Mouse (Mus musculus) myocyte (in vitro differentiated cells): Measurements from ENCODE around the gene Sulf2. TPM values are rescaled to one million over a fixed set of nuclear protein-coding genes. Genes with fewer than 3 reads are reported as not detected.

Experiments used
- H3K27me3 ChIP-seq: one replicate; pipeline ENCODE4 v1.6.1; 2011; ENCODE audit not compliant: control insufficient read depth, insufficient read depth, insufficient read length
- H3K36me3 ChIP-seq: one replicate; pipeline ENCODE4 v1.6.1; 2011; ENCODE audit not compliant: control insufficient read depth, insufficient read depth
- H3K4me2 ChIP-seq: one replicate; pipeline ENCODE4 v1.6.1; 2011; ENCODE audit warnings: low read depth, control low read depth
- H3K4me3 ChIP-seq: one replicate; pipeline ENCODE4 v1.5.1; 2011; ENCODE audit warnings: mild to moderate bottlenecking, control low read depth, moderate library complexity
- H3K79me2 ChIP-seq: one replicate; pipeline ENCODE4 v1.6.1; 2011; ENCODE audit not compliant: control insufficient read depth, insufficient read depth
- H3ac ChIP-seq: one replicate; pipeline ENCODE4 v1.6.1; 2011; ENCODE audit not compliant: control insufficient read depth, insufficient read length
- CEBPB ChIP-seq: IDR thresholded peaks from 2 replicates; pipeline ENCODE4 v1.6.1; 2011; ENCODE audit warnings: mild to moderate bottlenecking, moderate library complexity; ENCODE audit not compliant: poor library complexity, insufficient read depth, severe bottlenecking
- E2F4 ChIP-seq: IDR thresholded peaks from one replicate; pipeline ENCODE4 v1.6.1; 2011; ENCODE audit warnings: mild to moderate bottlenecking, control low read depth, moderate library complexity; ENCODE audit not compliant: insufficient read depth
- MAX ChIP-seq: IDR thresholded peaks from one replicate; pipeline ENCODE4 v1.6.1; 2011; ENCODE audit warnings: low read depth, mild to moderate bottlenecking, control low read depth
- MYOD1 ChIP-seq, 3 experiments: IDR thresholded peaks; one replicate each; pipeline ENCODE4 v1.6.1; 2011; ENCODE audit warnings: control low read depth in 2 of 3, low read depth in 2 of 3, mild to moderate bottlenecking in 2 of 3, moderate library complexity in 1 of 3; ENCODE audit not compliant: insufficient read length in 2 of 3, control insufficient read depth in 1 of 3
- MYOG ChIP-seq, 3 experiments: IDR thresholded peaks; one replicate each; pipeline ENCODE4 v1.6.1; 2011; ENCODE audit warnings: control low read depth in 2 of 3, low read depth in 2 of 3, mild to moderate bottlenecking in 2 of 3; ENCODE audit not compliant: insufficient read length in 2 of 3, control insufficient read depth in 1 of 3, insufficient read depth in 1 of 3
- POLR2A ChIP-seq: IDR thresholded peaks from one replicate; pipeline ENCODE4 v1.6.1; 2011; ENCODE audit warnings: low read depth, mild to moderate bottlenecking, control low read depth, moderate library complexity; ENCODE audit not compliant: insufficient read length
- POLR2AphosphoS2 ChIP-seq: IDR thresholded peaks from one replicate; pipeline ENCODE4 v1.6.1; 2011; ENCODE audit warnings: low read depth, control low read depth; ENCODE audit not compliant: insufficient read length
- REST ChIP-seq: IDR thresholded peaks from one replicate; pipeline ENCODE4 v1.6.1; 2011; ENCODE audit warnings: mild to moderate bottlenecking, control low read depth, moderate library complexity; ENCODE audit not compliant: insufficient read depth, insufficient read length
- SRF ChIP-seq: IDR thresholded peaks from one replicate; pipeline ENCODE4 v1.6.1; 2011; ENCODE audit warnings: low read depth; ENCODE audit not compliant: control insufficient read depth, insufficient read length
- TCF12 ChIP-seq: IDR thresholded peaks from one replicate; pipeline ENCODE4 v1.6.1; 2011; ENCODE audit warnings: mild to moderate bottlenecking, control low read depth; ENCODE audit not compliant: poor library complexity, insufficient read depth, severe bottlenecking
- TCF3 ChIP-seq: IDR thresholded peaks from one replicate; pipeline ENCODE4 v1.6.1; 2011; ENCODE audit warnings: low read depth, control low read depth; ENCODE audit not compliant: insufficient read length
- USF1 ChIP-seq: IDR thresholded peaks from one replicate; pipeline ENCODE4 v1.6.1; 2011; ENCODE audit warnings: low read depth, mild to moderate bottlenecking, control low read depth, moderate library complexity
- polyA plus RNA-seq: library from polyadenylated mRNA; unstranded; fragments of >200 nt; fragmentation: generic; extraction: Trizol; gene quantifications from one replicate; pipeline ENCODE4 v1.2.1, GENCODE M21; 2012; ENCODE audit warnings: missing spikeins

Sulf2 gene
- polyA plus RNA-seq, 1 experiment: 36.7 TPM

DNA sequence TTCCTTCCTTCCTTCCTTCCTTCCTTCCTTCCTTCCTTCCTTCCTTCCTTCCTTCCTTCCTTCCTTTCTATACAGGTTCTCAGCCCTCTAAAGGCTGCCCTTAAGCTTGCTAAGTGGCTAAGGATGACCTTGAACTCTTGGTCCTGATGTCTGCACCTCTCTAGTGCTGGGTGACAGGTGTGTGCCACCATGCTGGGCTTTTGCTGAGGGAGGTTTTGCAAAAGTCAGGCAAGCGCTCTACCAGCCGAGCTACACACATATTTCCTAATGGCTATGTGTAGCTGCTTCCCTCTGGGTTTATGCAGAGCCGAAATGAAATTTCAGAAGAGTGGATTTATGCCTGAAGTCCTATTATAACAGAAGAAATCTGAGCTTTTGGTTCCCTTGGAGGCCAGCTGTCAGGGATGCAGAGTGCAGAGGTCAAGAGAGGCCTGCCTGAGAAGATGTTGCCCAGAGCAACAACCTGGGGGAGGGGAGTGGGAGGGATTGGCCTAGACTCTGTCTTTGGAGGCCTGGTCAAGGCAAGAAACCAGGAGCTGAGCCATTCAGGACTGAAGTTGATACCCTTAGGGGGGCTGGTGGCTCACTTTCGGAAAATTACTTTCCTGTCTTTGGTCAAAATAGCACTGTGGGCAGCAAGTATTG, 24.1 kb upstream of the Sulf2 start:
- no peak for TF ChIP-seq SRF
- TF ChIP-seq E2F4: no peak
- TF ChIP-seq POLR2AphosphoS2: no peak
- TF ChIP-seq MAX: no peak
- TF ChIP-seq POLR2A: no peak
- TF ChIP-seq MYOG (IDR thresholded peaks at IDR 0.05; ENCODE audit: control insufficient read depth in 1 of 3, insufficient read depth in 1 of 3, insufficient read length in 2 of 3, low read depth in 2 of 3): peak in 1 of 3 experiments; percentile 20
- no peak for TF ChIP-seq TCF3
- no peak for TF ChIP-seq CEBPB
- TF ChIP-seq USF1: no peak
- TF ChIP-seq MYOD1 (IDR thresholded peaks at IDR 0.05; ENCODE audit: control insufficient read depth in 1 of 3, insufficient read length in 2 of 3, low read depth in 2 of 3): peak in 2 of 3 experiments; percentile 7 to 23
- no peak overlapping the region for H3K4me3 ChIP-seq
- H3ac ChIP-seq: no peak overlapping the region
- no peaks in the 10 kb centered on the region for H3K36me3 ChIP-seq
- no peaks in the 10 kb centered on the region for H3K79me2 ChIP-seq
- H3K4me2 ChIP-seq: peak overlapping the region; percentile 56
- H3K27me3 ChIP-seq: no peaks in the 10 kb centered on the region

DNA sequence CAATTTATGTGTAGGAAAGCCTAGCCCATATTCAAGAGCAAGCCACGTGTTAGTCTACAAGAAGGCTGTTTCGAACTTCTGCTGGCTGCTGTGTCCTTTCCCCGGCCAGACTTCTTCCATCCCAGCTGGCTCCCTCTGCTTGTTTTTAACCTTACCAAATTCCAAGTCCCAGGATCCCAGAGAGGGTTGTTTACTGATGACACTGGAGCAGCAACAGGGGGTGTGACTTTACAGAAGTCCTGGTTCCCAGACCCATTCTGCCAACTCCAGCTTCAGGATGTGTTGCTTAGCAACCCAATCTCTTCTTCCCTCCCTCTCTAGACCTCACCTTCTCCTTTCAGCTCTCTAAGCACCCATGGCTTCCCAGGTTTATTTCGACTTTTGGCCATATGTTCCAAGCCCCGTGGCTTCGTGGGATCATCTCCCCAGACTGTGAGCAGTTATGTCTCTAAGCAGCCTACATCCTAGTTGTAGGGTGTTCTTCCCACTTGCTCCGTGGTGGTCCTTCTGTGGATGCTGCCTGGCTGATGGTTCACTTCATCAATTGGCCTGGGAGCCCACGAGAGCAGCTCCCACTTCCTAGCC, 20.2 kb upstream of the Sulf2 start:
- TF ChIP-seq USF1: no peak
- no peak for TF ChIP-seq MYOD1 (IDR thresholded peaks at IDR 0.05; ENCODE audit: control insufficient read depth in 1 of 3, insufficient read length in 2 of 3, low read depth in 2 of 3)
- TF ChIP-seq POLR2A: no peak
- TF ChIP-seq TCF12: no peak
- no peak for TF ChIP-seq MYOG (IDR thresholded peaks at IDR 0.05; ENCODE audit: control insufficient read depth in 1 of 3, insufficient read depth in 1 of 3, insufficient read length in 2 of 3, low read depth in 2 of 3)
- no peak for TF ChIP-seq E2F4
- no peak for TF ChIP-seq POLR2AphosphoS2
- TF ChIP-seq REST: no peak
- TF ChIP-seq CEBPB: no peak
- TF ChIP-seq TCF3: no peak
- no peak for TF ChIP-seq SRF
- Histone ChIP-seq H3K4me2 (no peak overlapping the region), H3ac (no peak overlapping the region)

DNA sequence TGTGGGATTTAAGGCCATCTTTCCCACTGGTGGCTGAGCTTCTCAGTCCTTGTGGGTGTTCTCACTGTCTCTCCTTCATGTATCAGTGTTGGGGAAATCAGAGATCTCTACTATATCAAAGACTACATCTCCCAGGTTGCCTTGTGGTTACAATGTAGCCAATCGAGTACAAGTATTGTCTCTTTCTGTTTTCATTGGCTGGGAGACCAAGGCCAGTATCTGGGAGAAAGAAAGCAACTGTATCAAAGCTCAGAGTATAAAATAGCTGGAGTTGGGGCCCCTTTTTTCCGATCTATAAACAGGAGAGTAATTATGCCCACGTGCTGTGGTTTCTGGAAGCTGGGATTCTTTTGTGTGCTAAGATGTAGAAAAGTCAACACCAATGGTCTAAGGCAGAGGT, 19.7 kb upstream of the Sulf2 start:
- Histone ChIP-seq H3K79me2 (no peaks in the 10 kb centered on the region), H3K36me3 (no peaks in the 10 kb centered on the region), H3K4me3 (no peak overlapping the region), H3ac (no peak overlapping the region), H3K27me3 (no peaks in the 10 kb centered on the region), H3K4me2 (no peak overlapping the region)
- TF ChIP-seq REST (no peak), SRF (no peak), CEBPB (no peak), MYOG (IDR thresholded peaks at IDR 0.05; ENCODE audit: control insufficient read depth in 1 of 3, insufficient read depth in 1 of 3, insufficient read length in 2 of 3, low read depth in 2 of 3) (no peak), USF1 (no peak), E2F4 (no peak), POLR2A (no peak), POLR2AphosphoS2 (no peak), MYOD1 (IDR thresholded peaks at IDR 0.05; ENCODE audit: control insufficient read depth in 1 of 3, insufficient read length in 2 of 3, low read depth in 2 of 3) (no peak), MAX (no peak), TCF3 (no peak), TCF12 (no peak)

More for the DNA sequence above, 20.2 kb upstream of the Sulf2 start:
- H3K4me3 ChIP-seq: no peak overlapping the region
- H3K36me3 ChIP-seq: no peaks in the 10 kb centered on the region
- H3K79me2 ChIP-seq: no peaks in the 10 kb centered on the region
- H3K27me3 ChIP-seq: no peaks in the 10 kb centered on the region

- TF ChIP-seq MYOD1 (IDR thresholded peaks at IDR 0.05; ENCODE audit: control insufficient read depth in 1 of 3, insufficient read length in 2 of 3, low read depth in 2 of 3) (peak; percentile 88 to 98 (median 96)), MYOG (IDR thresholded peaks at IDR 0.05; ENCODE audit: control insufficient read depth in 1 of 3, insufficient read depth in 1 of 3, insufficient read length in 2 of 3, low read depth in 2 of 3) (peak in 1 of 3 experiments; percentile 38), TCF3 (no peak), E2F4 (no peak), POLR2A (no peak), SRF (no peak), TCF12 (no peak), POLR2AphosphoS2 (no peak)
- H3K27me3 ChIP-seq: no peaks in the 10 kb centered on the region
- H3K4me3 ChIP-seq: no peak overlapping the region
- no peak overlapping the region for H3ac ChIP-seq
- H3K36me3 ChIP-seq: no peaks in the 10 kb centered on the region
- no peaks in the 10 kb centered on the region for H3K79me2 ChIP-seq
- no peak overlapping the region for H3K4me2 ChIP-seq
Observed at GRCm38 (mm10) chr2:166173169-166173568, 17.7 kb upstream of the Sulf2 start.

DNA sequence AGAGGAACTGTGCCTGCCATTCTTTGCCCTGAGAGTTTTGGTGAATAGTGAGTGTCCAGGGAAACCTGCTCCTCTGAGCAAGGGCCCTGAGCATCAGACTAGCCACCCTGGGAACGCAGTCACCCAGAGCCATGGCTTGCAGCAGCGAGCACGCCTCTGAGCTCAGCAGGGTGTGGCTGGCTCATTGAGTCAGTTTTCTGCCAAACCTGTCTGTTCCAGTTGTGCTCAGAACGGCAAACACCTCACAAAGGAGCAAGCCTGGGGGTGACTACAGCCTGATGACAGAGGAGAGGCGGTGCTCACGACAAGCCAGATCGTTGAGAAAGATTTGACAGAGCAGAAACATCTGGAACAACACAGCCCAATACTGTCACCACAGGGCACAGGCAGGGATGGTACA, 14.7 kb upstream of the Sulf2 start:
- H3K4me2 ChIP-seq: peak overlapping the region; percentile 31
- H3ac ChIP-seq: no peak overlapping the region
- no peak overlapping the region for H3K4me3 ChIP-seq
- H3K36me3 ChIP-seq: no peaks in the 10 kb centered on the region
- H3K27me3 ChIP-seq: no peaks in the 10 kb centered on the region
- no peaks in the 10 kb centered on the region for H3K79me2 ChIP-seq
- TF ChIP-seq POLR2A (no peak), TCF3 (no peak), USF1 (no peak), MYOG (IDR thresholded peaks at IDR 0.05; ENCODE audit: control insufficient read depth in 1 of 3, insufficient read depth in 1 of 3, insufficient read length in 2 of 3, low read depth in 2 of 3) (no peak), MYOD1 (IDR thresholded peaks at IDR 0.05; ENCODE audit: control insufficient read depth in 1 of 3, insufficient read length in 2 of 3, low read depth in 2 of 3) (no peak), REST (no peak), E2F4 (no peak), CEBPB (no peak), SRF (no peak), TCF12 (no peak), POLR2AphosphoS2 (no peak), MAX (no peak)
